Mouse (Mus musculus): ENCODE data around the gene E330021D16Rik. TPM values are rescaled to one million over a fixed set of nuclear protein-coding genes. Genes with fewer than 3 reads are reported as not detected.

E330021D16Rik gene
- polyA plus RNA-seq, 1 experiment, result not detected

DNA sequence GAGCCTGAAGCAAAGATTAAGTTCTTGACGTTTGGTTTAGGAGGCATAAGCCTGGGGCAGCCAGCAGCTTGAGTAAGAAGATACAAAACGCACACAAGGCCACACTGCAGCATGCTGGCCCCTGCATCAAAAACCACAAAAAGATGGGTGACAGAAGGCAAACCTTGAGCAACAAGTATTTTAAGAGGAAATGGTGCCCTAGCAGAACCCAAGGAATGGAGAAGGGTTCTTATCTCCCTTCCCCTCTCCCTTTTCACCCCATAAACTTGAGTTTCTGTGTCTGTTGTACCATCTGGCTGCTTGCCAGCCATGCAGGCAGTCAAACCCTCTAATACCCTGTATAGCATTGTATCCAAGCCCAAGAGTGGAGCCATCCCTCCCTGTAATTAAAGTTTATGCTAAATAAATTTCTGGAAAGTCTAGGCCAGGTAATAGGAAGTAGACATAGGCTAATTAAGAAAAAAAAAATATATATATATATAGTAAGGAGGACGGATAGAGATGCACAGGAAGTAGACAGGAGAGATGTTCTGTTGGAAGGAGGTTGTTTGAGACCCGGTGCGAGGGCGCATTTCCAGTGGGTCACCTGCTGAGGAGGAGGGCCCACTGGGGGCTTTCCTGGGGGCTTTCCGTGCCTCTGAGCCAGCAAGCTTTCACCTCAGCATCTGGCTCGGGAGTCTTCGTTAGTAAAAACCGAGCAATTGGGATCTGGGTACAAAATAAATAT is 16.0 kb upstream of the E330021D16Rik start:
- Histone ChIP-seq H3K27me3 (ENCODE audit: control insufficient read depth, insufficient read depth, insufficient read length) (no peaks in the 10 kb centered on the region), H3K4me3 (no peak overlapping the region), H3ac (ENCODE audit: control insufficient read depth, insufficient read length) (no peak overlapping the region), H3K79me2 (ENCODE audit: control insufficient read depth, insufficient read depth) (no peaks in the 10 kb centered on the region), H3K36me3 (ENCODE audit: control insufficient read depth, insufficient read depth) (no peaks in the 10 kb centered on the region), H3K4me2 (ENCODE audit: low read depth) (no peak overlapping the region)
- TF ChIP-seq MYOD1 (IDR thresholded peaks at IDR 0.05; ENCODE audit: control insufficient read depth in 1 of 3, insufficient read length in 2 of 3, low read depth in 2 of 3) (no peak), E2F4 (IDR thresholded peaks at IDR 0.05; ENCODE audit: insufficient read depth) (no peak), TCF3 (IDR thresholded peaks at IDR 0.05; ENCODE audit: insufficient read length, low read depth) (no peak), POLR2AphosphoS2 (IDR thresholded peaks at IDR 0.05; ENCODE audit: insufficient read length, low read depth) (no peak), REST (IDR thresholded peaks at IDR 0.05; ENCODE audit: insufficient read depth, insufficient read length) (no peak), TCF12 (IDR thresholded peaks at IDR 0.05; ENCODE audit: insufficient read depth, poor library complexity, severe bottlenecking) (no peak), CEBPB (IDR thresholded peaks at IDR 0.05; ENCODE audit: insufficient read depth, poor library complexity, severe bottlenecking) (no peak), MYOG (IDR thresholded peaks at IDR 0.05; ENCODE audit: control insufficient read depth in 1 of 3, insufficient read depth in 1 of 3, insufficient read length in 2 of 3, low read depth in 2 of 3) (no peak), MAX (IDR thresholded peaks at IDR 0.05; ENCODE audit: low read depth) (no peak), USF1 (IDR thresholded peaks at IDR 0.05; ENCODE audit: low read depth) (no peak)

DNA sequence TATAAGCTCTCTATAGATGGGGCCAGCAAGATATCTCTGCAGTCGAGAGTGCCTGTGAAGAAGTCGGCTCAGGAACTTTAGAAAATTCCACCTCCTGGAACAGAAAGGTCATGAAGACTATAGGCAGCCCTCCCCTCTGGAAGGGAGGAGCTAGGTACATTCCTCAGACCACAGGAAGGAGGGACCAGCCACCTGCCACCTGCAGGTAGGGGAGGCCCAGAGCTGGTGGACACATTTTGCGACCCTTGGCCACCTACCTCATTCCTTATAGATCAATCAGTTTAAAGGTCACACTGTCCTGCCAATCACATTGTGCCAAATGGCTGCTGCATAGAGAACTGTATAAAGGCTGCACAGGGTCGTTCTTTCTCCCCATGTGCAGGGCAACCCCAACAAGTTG is 14.1 kb upstream of the E330021D16Rik start:
- Histone ChIP-seq H3K27me3 (ENCODE audit: control insufficient read depth, insufficient read depth, insufficient read length) (no peaks in the 10 kb centered on the region), H3ac (ENCODE audit: control insufficient read depth, insufficient read length) (no peak overlapping the region), H3K36me3 (ENCODE audit: control insufficient read depth, insufficient read depth) (no peaks in the 10 kb centered on the region), H3K4me3 (no peak overlapping the region), H3K4me2 (ENCODE audit: low read depth) (no peak overlapping the region), H3K79me2 (ENCODE audit: control insufficient read depth, insufficient read depth) (no peaks in the 10 kb centered on the region)
- no peak for TF ChIP-seq SRF (IDR thresholded peaks at IDR 0.05; ENCODE audit: control insufficient read depth, insufficient read length, low read depth)

DNA sequence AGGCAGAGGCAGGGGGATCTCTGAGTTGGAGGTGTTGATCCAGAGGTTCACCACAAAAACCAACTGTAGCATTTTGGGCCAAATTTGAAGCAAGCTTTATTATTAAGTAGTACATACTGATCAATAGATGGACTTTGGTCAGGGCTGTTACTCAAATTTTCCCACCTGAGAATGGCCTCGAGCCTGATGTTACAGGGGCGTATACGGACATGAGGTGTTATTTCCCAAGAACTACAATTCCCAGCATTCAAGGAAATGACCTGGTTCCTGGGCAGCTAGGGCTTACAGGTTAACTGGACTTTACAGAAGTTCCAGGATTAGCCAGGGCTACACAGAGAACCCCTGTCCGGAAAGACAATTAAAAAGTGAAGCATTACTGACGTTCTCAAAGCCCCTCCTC is 13.0 kb upstream of the E330021D16Rik start:
- H3K36me3 ChIP-seq (ENCODE audit: control insufficient read depth, insufficient read depth), result no peaks in the 10 kb centered on the region
- no peak overlapping the region for H3K4me2 ChIP-seq (ENCODE audit: low read depth)
- no peaks in the 10 kb centered on the region for H3K79me2 ChIP-seq (ENCODE audit: control insufficient read depth, insufficient read depth)
- no peak overlapping the region for H3K4me3 ChIP-seq
- H3K27me3 ChIP-seq (ENCODE audit: control insufficient read depth, insufficient read depth, insufficient read length), result no peaks in the 10 kb centered on the region
- H3ac ChIP-seq (ENCODE audit: control insufficient read depth, insufficient read length), result no peak overlapping the region
- TF ChIP-seq MYOG (IDR thresholded peaks at IDR 0.05; ENCODE audit: control insufficient read depth in 1 of 3, insufficient read depth in 1 of 3, insufficient read length in 2 of 3, low read depth in 2 of 3), result no peak
- TF ChIP-seq POLR2AphosphoS2 (IDR thresholded peaks at IDR 0.05; ENCODE audit: insufficient read length, low read depth), result no peak
- TF ChIP-seq E2F4 (IDR thresholded peaks at IDR 0.05; ENCODE audit: insufficient read depth), result no peak
- TF ChIP-seq REST (IDR thresholded peaks at IDR 0.05; ENCODE audit: insufficient read depth, insufficient read length), result no peak
- no peak for TF ChIP-seq CEBPB (IDR thresholded peaks at IDR 0.05; ENCODE audit: insufficient read depth, poor library complexity, severe bottlenecking)
- TF ChIP-seq MYOD1 (IDR thresholded peaks at IDR 0.05; ENCODE audit: control insufficient read depth in 1 of 3, insufficient read length in 2 of 3, low read depth in 2 of 3), result no peak
- no peak for TF ChIP-seq TCF12 (IDR thresholded peaks at IDR 0.05; ENCODE audit: insufficient read depth, poor library complexity, severe bottlenecking)
- TF ChIP-seq POLR2A (IDR thresholded peaks at IDR 0.05; ENCODE audit: insufficient read length, low read depth), result no peak
- no peak for TF ChIP-seq MAX (IDR thresholded peaks at IDR 0.05; ENCODE audit: low read depth)
- TF ChIP-seq USF1 (IDR thresholded peaks at IDR 0.05; ENCODE audit: low read depth), result no peak
- TF ChIP-seq SRF (IDR thresholded peaks at IDR 0.05; ENCODE audit: control insufficient read depth, insufficient read length, low read depth), result no peak
- TF ChIP-seq TCF3 (IDR thresholded peaks at IDR 0.05; ENCODE audit: insufficient read length, low read depth), result no peak

DNA sequence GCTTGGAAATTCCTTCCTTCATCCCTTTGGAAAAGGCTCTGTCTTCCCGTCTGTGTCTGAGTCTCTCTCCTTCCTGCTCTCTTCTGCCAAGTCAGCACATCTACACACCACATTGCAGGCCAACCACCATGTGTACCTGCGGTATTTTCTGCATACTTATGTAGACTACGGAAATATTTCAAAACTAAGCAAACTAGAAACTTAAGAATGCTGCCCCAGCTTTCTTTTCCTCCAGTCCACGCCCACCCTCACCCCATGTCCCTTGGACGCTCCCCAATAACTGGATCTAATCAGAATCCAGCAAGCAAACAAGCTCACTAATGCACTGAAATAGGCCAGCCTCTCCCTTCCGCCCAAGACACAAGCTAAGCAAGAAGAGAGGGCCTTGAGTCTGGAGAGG is 11.9 kb upstream of the E330021D16Rik start:
- no peak for TF ChIP-seq POLR2AphosphoS2 (IDR thresholded peaks at IDR 0.05; ENCODE audit: insufficient read length, low read depth)
- TF ChIP-seq REST (IDR thresholded peaks at IDR 0.05; ENCODE audit: insufficient read depth, insufficient read length), result no peak
- TF ChIP-seq MYOD1 (IDR thresholded peaks at IDR 0.05; ENCODE audit: control insufficient read depth in 1 of 3, insufficient read length in 2 of 3, low read depth in 2 of 3), result no peak
- no peak for TF ChIP-seq CEBPB (IDR thresholded peaks at IDR 0.05; ENCODE audit: insufficient read depth, poor library complexity, severe bottlenecking)
- no peak for TF ChIP-seq POLR2A (IDR thresholded peaks at IDR 0.05; ENCODE audit: insufficient read length, low read depth)
- TF ChIP-seq SRF (IDR thresholded peaks at IDR 0.05; ENCODE audit: control insufficient read depth, insufficient read length, low read depth), result no peak
- no peak for TF ChIP-seq USF1 (IDR thresholded peaks at IDR 0.05; ENCODE audit: low read depth)
- no peak for TF ChIP-seq TCF12 (IDR thresholded peaks at IDR 0.05; ENCODE audit: insufficient read depth, poor library complexity, severe bottlenecking)
- TF ChIP-seq MAX (IDR thresholded peaks at IDR 0.05; ENCODE audit: low read depth), result no peak
- no peak for TF ChIP-seq E2F4 (IDR thresholded peaks at IDR 0.05; ENCODE audit: insufficient read depth)

DNA sequence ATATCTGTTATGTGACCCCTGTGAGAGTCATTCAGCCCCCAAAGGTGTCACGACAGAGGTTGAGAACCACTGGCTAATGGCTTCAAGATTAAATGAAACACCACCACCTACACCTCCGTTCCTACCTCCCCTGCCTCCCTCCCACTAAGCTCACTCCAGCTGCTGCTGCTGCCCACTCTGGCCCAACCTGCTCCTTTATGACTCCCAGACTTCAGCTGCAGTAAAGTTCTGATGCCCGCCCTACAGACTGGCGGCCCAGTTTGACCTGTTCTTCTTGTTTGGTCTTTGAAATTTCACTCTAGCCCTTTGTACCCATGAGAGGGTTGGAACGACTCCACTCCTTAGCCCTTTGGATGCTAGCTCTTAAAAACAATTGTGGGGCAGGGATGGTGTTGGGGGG is 10.6 kb upstream of the E330021D16Rik start:
- Histone ChIP-seq H3K79me2 (ENCODE audit: control insufficient read depth, insufficient read depth) (no peaks in the 10 kb centered on the region), H3ac (ENCODE audit: control insufficient read depth, insufficient read length) (no peak overlapping the region), H3K4me2 (ENCODE audit: low read depth) (no peak overlapping the region), H3K4me3 (no peak overlapping the region), H3K36me3 (ENCODE audit: control insufficient read depth, insufficient read depth) (no peaks in the 10 kb centered on the region), H3K27me3 (ENCODE audit: control insufficient read depth, insufficient read depth, insufficient read length) (no peaks in the 10 kb centered on the region)
- TF ChIP-seq SRF (IDR thresholded peaks at IDR 0.05; ENCODE audit: control insufficient read depth, insufficient read length, low read depth), result no peak
- no peak for TF ChIP-seq POLR2A (IDR thresholded peaks at IDR 0.05; ENCODE audit: insufficient read length, low read depth)
- no peak for TF ChIP-seq MYOG (IDR thresholded peaks at IDR 0.05; ENCODE audit: control insufficient read depth in 1 of 3, insufficient read depth in 1 of 3, insufficient read length in 2 of 3, low read depth in 2 of 3)
- TF ChIP-seq E2F4 (IDR thresholded peaks at IDR 0.05; ENCODE audit: insufficient read depth), result no peak
- TF ChIP-seq MYOD1 (IDR thresholded peaks at IDR 0.05; ENCODE audit: control insufficient read depth in 1 of 3, insufficient read length in 2 of 3, low read depth in 2 of 3), result no peak
- TF ChIP-seq TCF3 (IDR thresholded peaks at IDR 0.05; ENCODE audit: insufficient read length, low read depth), result no peak
- TF ChIP-seq MAX (IDR thresholded peaks at IDR 0.05; ENCODE audit: low read depth), result no peak
- TF ChIP-seq CEBPB (IDR thresholded peaks at IDR 0.05; ENCODE audit: insufficient read depth, poor library complexity, severe bottlenecking), result no peak
- TF ChIP-seq TCF12 (IDR thresholded peaks at IDR 0.05; ENCODE audit: insufficient read depth, poor library complexity, severe bottlenecking), result no peak
- no peak for TF ChIP-seq POLR2AphosphoS2 (IDR thresholded peaks at IDR 0.05; ENCODE audit: insufficient read length, low read depth)

More for the DNA sequence above, 11.9 kb upstream of the E330021D16Rik start:
- Histone ChIP-seq H3K79me2 (ENCODE audit: control insufficient read depth, insufficient read depth) (no peaks in the 10 kb centered on the region), H3K27me3 (ENCODE audit: control insufficient read depth, insufficient read depth, insufficient read length) (no peaks in the 10 kb centered on the region), H3K4me2 (ENCODE audit: low read depth) (no peak overlapping the region), H3K4me3 (no peak overlapping the region), H3ac (ENCODE audit: control insufficient read depth, insufficient read length) (no peak overlapping the region), H3K36me3 (ENCODE audit: control insufficient read depth, insufficient read depth) (no peaks in the 10 kb centered on the region)
